Mouse (Mus musculus): Measurements from ENCODE around the gene Rnf19b.

Rnf19b gene

GRCm38 (mm10) chr4:129034706-129035660 lies 23.1 kb upstream of the Rnf19b start:
- DNase-seq, result peak; percentile 45

- no peak for DNase-seq
Measured at GRCm38 (mm10) chr4:129035851-129036445, 22.1 kb upstream of the Rnf19b start.

GRCm38 (mm10) chr4:129047721-129048421 lies 10.2 kb upstream of the Rnf19b start:
- DNase-seq, result no peak

- DNase-seq, result peak; percentile 72
Measured at GRCm38 (mm10) chr4:129048501-129049305, 9.4 kb upstream of the Rnf19b start.

- peak; percentile 34 for DNase-seq
Measured at GRCm38 (mm10) chr4:129049306-129050011, 8.6 kb upstream of the Rnf19b start.

- no peak for DNase-seq
Measured at GRCm38 (mm10) chr4:129050365-129050764, 7.7 kb upstream of the Rnf19b start.

GRCm38 (mm10) chr4:129050901-129051417 lies 7.1 kb upstream of the Rnf19b start:
- no peak for DNase-seq

DNA sequence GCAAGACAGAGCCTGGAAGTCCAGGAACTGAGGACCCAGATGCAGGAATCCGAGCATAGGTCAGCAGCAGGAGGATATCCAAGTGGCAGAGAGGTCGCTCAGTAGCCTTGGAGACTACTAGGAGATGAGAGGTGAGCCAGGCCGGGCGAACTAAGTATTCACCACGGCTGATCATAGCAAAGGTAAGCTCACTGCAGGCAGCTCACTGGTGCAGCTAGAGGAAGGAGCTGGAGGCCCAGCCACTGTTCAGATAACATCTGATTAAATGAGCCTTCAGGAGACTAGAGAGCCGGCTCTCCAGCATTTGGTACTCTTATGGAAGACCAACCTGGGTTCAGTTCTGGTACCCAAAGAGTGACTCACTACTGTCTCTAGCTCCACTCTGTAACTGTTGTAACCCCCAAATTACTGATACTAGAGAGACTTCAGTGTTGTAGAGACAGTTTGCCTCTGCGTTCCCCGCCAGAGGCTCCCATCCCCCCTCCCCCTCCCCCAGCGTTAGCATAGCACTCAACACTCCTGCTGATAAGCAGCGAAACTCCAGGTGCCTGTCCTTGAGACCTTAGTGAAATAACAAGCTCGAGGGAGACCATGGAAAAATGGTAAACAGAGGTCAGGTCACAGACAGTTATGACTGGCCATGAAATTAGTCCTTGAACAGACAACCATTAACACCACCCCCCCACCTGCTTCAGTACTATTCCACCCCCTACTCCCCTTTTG lies 6.4 kb upstream of the Rnf19b start:
- no peak for DNase-seq

DNA sequence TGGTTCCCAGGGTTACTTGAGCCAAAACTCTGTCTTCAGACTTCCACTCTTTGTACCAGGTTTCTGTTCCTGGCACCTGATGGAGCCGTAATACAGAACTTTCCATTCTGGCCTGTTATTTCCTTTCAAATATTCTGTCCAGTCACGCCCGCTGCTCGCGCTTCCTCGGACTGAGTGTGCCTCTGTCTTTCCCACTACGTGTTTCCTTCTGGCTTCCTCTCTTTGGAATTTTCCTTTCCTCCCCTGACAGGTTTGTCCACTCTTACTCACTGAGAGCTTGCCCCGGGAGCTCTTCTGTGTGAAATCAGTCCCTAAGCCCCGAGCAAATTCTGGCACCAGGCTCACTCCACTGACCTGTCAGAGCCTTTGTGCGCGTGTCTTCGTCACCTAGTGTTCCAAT lies 3.3 kb upstream of the Rnf19b start:
- DNase-seq, result no peak

DNA sequence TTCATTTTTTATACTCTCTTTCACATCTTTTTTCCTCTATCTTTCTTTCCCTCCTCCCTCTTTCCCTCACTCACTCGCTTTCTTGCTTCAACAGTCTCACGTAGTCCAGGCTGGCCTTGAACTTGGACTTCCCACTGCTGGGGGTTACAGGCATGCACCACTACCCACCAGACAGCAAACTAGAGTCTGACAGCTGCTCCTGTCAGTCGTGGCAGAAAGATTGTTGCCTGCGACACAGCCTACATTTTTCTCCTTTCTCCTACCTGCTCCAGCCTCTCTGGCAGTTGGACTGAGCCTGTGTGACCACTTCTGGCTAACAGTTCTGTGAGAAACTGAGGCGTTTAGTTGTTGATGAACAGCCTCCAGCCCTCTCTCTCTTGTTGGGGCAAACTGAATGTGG lies 2.5 kb upstream of the Rnf19b start:
- DNase-seq, result no peak

GRCm38 (mm10) chr4:129057533-129058206 lies 401 bp upstream of the Rnf19b start:
- DNase-seq, result peak; percentile 97

GRCm38 (mm10) chr4:129059125-129059551 lies 1.1 kb downstream of the Rnf19b start:
- no peak for DNase-seq

- no peak for DNase-seq
Measured at GRCm38 (mm10) chr4:129059922-129060321, 1.9 kb downstream of the Rnf19b start.

DNA sequence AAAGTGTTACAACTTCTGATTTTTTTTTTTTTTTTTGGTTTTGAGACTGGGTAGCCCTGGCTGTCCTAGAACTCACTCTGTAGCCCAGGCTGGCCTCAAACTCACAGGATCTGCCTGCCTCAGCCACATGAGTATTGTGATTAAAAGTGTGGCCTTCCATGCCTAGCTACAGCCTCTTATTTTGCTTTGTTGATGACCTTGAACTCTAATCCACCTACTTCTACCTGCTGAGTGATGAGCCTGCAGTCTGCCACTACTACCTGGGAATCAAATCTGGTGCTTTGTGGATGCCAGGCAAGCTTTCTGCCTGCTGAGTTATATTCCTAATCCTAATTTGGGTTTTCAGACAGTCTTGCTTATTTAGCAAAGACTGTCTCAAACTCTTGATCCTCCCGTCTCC lies 3.4 kb downstream of the Rnf19b start:
- no peak for DNase-seq

DNA sequence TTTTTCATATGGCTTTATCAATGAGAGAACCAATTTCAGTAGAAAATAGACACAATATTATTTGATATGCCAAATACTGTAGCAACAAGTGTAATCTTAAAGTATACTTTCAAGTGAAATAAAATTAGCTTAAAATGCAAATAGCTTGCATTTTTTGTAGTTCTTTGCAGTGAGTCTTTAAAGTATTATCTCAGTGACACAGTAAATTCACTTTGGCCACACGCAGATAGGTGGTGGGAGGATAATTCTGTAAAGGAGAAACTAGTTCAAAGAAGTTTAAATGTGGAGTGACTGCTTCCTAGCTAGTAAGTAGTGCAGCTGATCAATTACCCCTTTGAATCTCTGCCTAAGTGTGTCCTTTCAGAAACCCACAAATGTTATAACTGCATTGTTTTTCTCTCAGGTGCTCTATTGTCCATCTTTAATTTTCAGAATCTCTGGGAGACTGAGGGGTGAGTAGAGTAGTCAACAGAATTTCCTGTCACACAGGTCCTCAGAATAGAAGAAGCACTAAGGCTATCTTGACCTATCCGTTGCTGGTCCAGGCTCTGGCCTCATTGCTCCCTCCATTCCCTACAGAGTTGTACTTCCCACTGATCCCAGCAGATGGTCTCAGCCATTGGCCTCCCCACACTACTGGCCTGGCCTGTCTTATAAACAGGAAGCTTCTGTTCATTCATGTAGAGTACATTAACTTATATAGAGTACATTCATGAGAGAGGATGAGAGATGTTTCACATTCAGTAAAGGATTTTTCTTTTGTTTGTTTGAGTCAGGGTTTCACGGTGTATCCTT lies 4.4 kb downstream of the Rnf19b start:
- no peak for DNase-seq

- DNase-seq, result no peak
Measured at GRCm38 (mm10) chr4:129065688-129066236, 7.7 kb downstream of the Rnf19b start.

DNA sequence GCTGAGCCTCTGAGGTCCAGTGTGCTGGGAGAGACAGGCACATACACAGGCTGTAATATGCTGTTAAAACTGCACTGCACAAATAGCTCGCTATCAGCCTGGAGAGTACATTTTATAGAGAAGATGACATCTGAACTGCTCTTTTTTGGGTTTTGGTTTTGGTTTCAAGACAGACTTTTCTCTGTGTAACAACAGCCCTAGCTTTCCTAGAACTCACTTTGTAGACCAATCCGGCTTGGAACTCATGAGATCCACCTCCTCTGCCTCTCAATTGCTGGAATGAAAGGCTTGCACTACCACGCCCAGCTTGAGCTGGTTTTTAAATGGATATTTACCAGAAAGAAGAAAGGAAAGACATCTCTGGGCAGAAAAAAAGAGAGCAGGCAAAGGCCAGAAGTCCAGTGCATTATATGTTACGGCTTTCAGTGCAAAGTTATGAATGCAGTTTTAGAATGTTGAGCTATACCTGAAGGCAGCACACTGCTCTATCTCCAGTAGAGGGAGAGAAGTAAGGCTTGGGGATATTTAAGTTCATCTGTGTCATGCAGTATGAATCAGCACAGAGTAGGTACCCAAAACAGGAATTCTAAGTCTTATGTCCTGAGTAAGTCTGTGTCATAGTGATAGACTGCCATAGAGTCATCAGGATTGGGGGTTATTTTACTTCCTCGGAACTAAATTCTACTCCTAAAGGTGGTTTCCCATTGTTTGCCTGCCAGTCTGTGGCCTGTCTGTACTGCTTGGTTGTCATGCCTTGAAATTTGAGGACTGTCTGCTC lies 9.8 kb downstream of the Rnf19b start:
- no peak for DNase-seq

GRCm38 (mm10) chr4:129068848-129069247 lies 10.8 kb downstream of the Rnf19b start:
- no peak for DNase-seq
